Mouse (Mus musculus): ENCODE data around the gene Muc5ac.
"Not testable (repeated sequence)": the region's sequence is repeated elsewhere in the genome, so short reads cannot be mapped to it uniquely, and the experiment has no call there.

Muc5ac gene

GRCm38 (mm10) chr7:141788677-141789452 lies at the start of gene Muc5ac:
Gene Muc5ac, plus strand, starts transcription at chr7:141788972.
- no peak for DNase-seq (ENCODE audit: low read depth, low spot score)

GRCm38 (mm10) chr7:141747451-141748100 lies 41.2 kb upstream of the Muc5ac start:
- no peak for DNase-seq (ENCODE audit: low read depth, low spot score)

GRCm38 (mm10) chr7:141752513-141752912 lies 36.3 kb upstream of the Muc5ac start:
- no peak for DNase-seq (ENCODE audit: low read depth, low spot score)

GRCm38 (mm10) chr7:141755831-141756230 lies 32.9 kb upstream of the Muc5ac start:
- DNase-seq (ENCODE audit: low read depth, low spot score), result peak; percentile 61

GRCm38 (mm10) chr7:141758291-141758690 lies 30.5 kb upstream of the Muc5ac start:
- DNase-seq (ENCODE audit: low read depth, low spot score), result no peak

- no peak for DNase-seq (ENCODE audit: low read depth, low spot score)
Observed at GRCm38 (mm10) chr7:141770521-141770920, 18.3 kb upstream of the Muc5ac start.

GRCm38 (mm10) chr7:141770988-141771387 lies 17.8 kb upstream of the Muc5ac start:
- DNase-seq (ENCODE audit: low read depth, low spot score), result no peak

GRCm38 (mm10) chr7:141772058-141772557 lies 16.7 kb upstream of the Muc5ac start:
- DNase-seq (ENCODE audit: low read depth, low spot score), result no peak

GRCm38 (mm10) chr7:141774855-141775254 lies 13.9 kb upstream of the Muc5ac start:
- DNase-seq (ENCODE audit: low read depth, low spot score), result no peak

GRCm38 (mm10) chr7:141776199-141776598 lies 12.6 kb upstream of the Muc5ac start:
- DNase-seq (ENCODE audit: low read depth, low spot score), result no peak

GRCm38 (mm10) chr7:141794251-141794650 lies 5.5 kb downstream of the Muc5ac start:
- no peak for DNase-seq (ENCODE audit: low read depth, low spot score)

GRCm38 (mm10) chr7:141803206-141803605 lies 14.4 kb downstream of the Muc5ac start:
- no peak for DNase-seq (ENCODE audit: low read depth, low spot score)

GRCm38 (mm10) chr7:141805384-141805783 lies 16.6 kb downstream of the Muc5ac start:
- DNase-seq (ENCODE audit: low read depth, low spot score), result no peak

GRCm38 (mm10) chr7:141807823-141808222 lies 19.1 kb downstream of the Muc5ac start:
- DNase-seq (ENCODE audit: low read depth, low spot score), result not testable (repeated sequence)

GRCm38 (mm10) chr7:141809933-141810332 lies 21.2 kb downstream of the Muc5ac start:
- DNase-seq (ENCODE audit: low read depth, low spot score), result not testable (repeated sequence)

GRCm38 (mm10) chr7:141813321-141813720 lies 24.5 kb downstream of the Muc5ac start:
- DNase-seq (ENCODE audit: low read depth, low spot score), result no peak

- no peak for DNase-seq (ENCODE audit: low read depth, low spot score)
Observed at GRCm38 (mm10) chr7:141815361-141815760, 26.6 kb downstream of the Muc5ac start.

GRCm38 (mm10) chr7:141817355-141818075 lies 28.7 kb downstream of the Muc5ac start:
- DNase-seq (ENCODE audit: low read depth, low spot score), result peak; percentile 4

GRCm38 (mm10) chr7:141818267-141818666 lies 29.5 kb downstream of the Muc5ac start:
- no peak for DNase-seq (ENCODE audit: low read depth, low spot score)

GRCm38 (mm10) chr7:141822582-141823261 lies 34.0 kb downstream of the Muc5ac start:
- no peak for DNase-seq (ENCODE audit: low read depth, low spot score)

- DNase-seq (ENCODE audit: low read depth, low spot score), result no peak
Observed at GRCm38 (mm10) chr7:141823699-141824098, 34.9 kb downstream of the Muc5ac start.

GRCm38 (mm10) chr7:141824398-141824797 lies 35.6 kb downstream of the Muc5ac start:
- no peak for DNase-seq (ENCODE audit: low read depth, low spot score)
